Mouse (Mus musculus) embryonic facial prominence, embryonic 13.5 days (tissue): ENCODE data around the gene Mgll. TPM values are rescaled to one million over a fixed set of nuclear protein-coding genes. Genes with fewer than 3 reads are reported as not detected.

Experiments
- ATAC-seq: fragments of 200-750 bp; cut with Nextera tagmentation; 2 replicates; pipeline ENCODE4 v1.8.0; 2017; ENCODE audit warnings: low read depth; ENCODE audit not compliant: insufficient number of reproducible peaks, insufficient read depth, low FRiP score, low TSS enrichment
- H3K27ac ChIP-seq: fragments of 300-500 bp; sonication (generic); 2 replicates; pipeline ENCODE4 v1.5.1; 2015; ENCODE audit warnings: moderate library complexity, mild to moderate bottlenecking, inconsistent platforms
- H3K27me3 ChIP-seq: fragments of 300-500 bp; sonication (generic); 2 replicates; pipeline ENCODE4 v1.6.1; 2015; ENCODE audit warnings: mild to moderate bottlenecking, inconsistent platforms
- H3K36me3 ChIP-seq: fragments of 300-500 bp; sonication (generic); 2 replicates; pipeline ENCODE4 v1.6.1; 2015; ENCODE audit warnings: mild to moderate bottlenecking, inconsistent platforms
- H3K4me1 ChIP-seq: fragments of 300-500 bp; sonication (generic); 2 replicates; pipeline ENCODE4 v1.6.1; 2015; ENCODE audit warnings: inconsistent platforms
- H3K4me2 ChIP-seq: fragments of 300-500 bp; sonication (generic); 2 replicates; pipeline ENCODE4 v1.6.1; 2015; ENCODE audit warnings: moderate library complexity, mild to moderate bottlenecking, inconsistent platforms
- H3K4me3 ChIP-seq: fragments of 300-500 bp; sonication (generic); 2 replicates; pipeline ENCODE4 v1.5.1; 2015; ENCODE audit warnings: mild to moderate bottlenecking, inconsistent platforms
- H3K9ac ChIP-seq: fragments of 300-500 bp; sonication (generic); 2 replicates; pipeline ENCODE4 v1.6.1; 2015; ENCODE audit warnings: mild to moderate bottlenecking, inconsistent platforms
- H3K9me3 ChIP-seq: fragments of 300-500 bp; sonication (generic); 2 replicates; pipeline ENCODE4 v1.6.1; 2016; ENCODE audit warnings: inconsistent platforms
- WGBS: fragments of 180-500 bp; shearing (Covaris S2); methylation state at CpG from one replicate; pipeline ENCODE4 v1.1.7; 2015; ENCODE audit warnings: mixed read lengths; 5-methylcytosine and 5-hydroxymethylcytosine counted together
- polyA plus RNA-seq: library from polyadenylated mRNA; unstranded; fragments of >200 nt; fragmentation: Nextera tagmentation; extraction: Ambion mirVana; gene quantifications from 2 replicates; pipeline ENCODE4 v1.2.1, GENCODE M21; 2015

The Mgll gene
- polyA plus RNA-seq, 1 experiment from 2014 or later = 19.1 TPM

GRCm38 (mm10) chr6:88779755-88780154, 55.5 kb downstream of the Mgll start:
- Histone ChIP-seq H3K9ac (no peak overlapping the region), H3K36me3 (no peaks in the 10 kb centered on the region), H3K4me2 (no peak overlapping the region), H3K4me1 (peaks cover 47% of the 10 kb centered on the region), H3K27me3 (no peaks in the 10 kb centered on the region), H3K27ac (no peak overlapping the region), H3K9me3 (no peaks in the 10 kb centered on the region), H3K4me3 (no peak overlapping the region)
- ATAC-seq = no peak
- WGBS = 66% methylated on average over 5 of the region's 5 CpGs

DNA sequence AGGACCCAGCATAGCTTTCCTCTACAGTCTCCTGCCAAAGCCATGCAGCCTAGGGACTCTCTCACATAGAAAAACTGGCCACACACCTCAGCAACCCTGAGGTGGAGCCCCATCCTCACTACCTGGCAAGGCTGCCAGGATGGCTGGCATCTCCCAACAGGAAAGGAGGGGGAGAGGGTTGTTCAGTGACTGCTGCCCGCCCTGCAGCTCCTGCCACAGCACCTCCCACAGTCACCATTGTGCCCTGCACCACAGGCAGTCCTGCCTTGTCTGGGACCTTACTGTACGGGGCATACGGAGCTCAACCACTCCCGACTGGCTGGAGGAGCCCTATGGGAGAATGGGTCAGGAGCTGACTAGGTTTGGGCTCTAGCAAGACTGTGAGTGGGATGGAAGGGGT, 57.7 kb downstream of the Mgll start:
- no peak overlapping the region for H3K4me3 ChIP-seq
- no peaks in the 10 kb centered on the region for H3K9me3 ChIP-seq
- WGBS = 58% methylated on average over 4 of the region's 4 CpGs

GRCm38 (mm10) chr6:88782981-88783397, 58.8 kb downstream of the Mgll start:
- H3K36me3 ChIP-seq = no peaks in the 10 kb centered on the region
- 59% methylated on average over 4 of the region's 4 CpGs for WGBS
- ATAC-seq = no peak
- no peak overlapping the region for H3K4me3 ChIP-seq
- no peak overlapping the region for H3K4me2 ChIP-seq
- H3K9me3 ChIP-seq = no peaks in the 10 kb centered on the region
- H3K9ac ChIP-seq = no peak overlapping the region
- no peaks in the 10 kb centered on the region for H3K27me3 ChIP-seq
- H3K4me1 ChIP-seq = peaks cover 49% of the 10 kb centered on the region
- H3K27ac ChIP-seq = no peak overlapping the region

More for the DNA sequence above, 57.7 kb downstream of the Mgll start:
- Histone ChIP-seq H3K36me3 (no peaks in the 10 kb centered on the region), H3K4me1 (peaks cover 47% of the 10 kb centered on the region), H3K27ac (no peak overlapping the region), H3K4me2 (no peak overlapping the region), H3K27me3 (no peaks in the 10 kb centered on the region), H3K9ac (no peak overlapping the region)
- ATAC-seq = no peak

DNA sequence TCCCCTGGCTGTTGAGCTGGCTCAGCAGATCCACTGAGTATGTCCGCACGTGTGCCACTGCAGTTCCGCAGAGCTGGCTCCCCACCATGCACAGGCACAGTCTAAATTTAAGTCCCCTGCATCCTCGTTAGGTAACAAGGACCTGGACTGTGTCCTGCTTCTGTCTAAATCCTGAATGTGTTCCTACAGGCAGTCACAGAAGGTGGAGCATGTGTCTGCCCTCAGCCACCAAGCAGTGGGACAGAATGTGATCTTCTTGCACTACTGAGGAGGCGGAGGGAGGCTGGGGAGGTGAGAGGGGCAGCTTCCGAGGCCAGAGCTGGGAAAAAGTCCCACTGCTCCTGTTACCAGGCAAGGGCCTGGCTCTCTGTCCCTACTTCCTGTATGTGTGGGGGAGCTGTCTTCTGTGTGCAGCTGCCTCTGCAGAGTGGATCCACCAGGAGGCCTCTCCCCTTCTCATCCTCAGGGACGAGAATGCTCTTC, 60.5 kb downstream of the Mgll start:
- no peak; the same call in 1 of the 2 replicates for ATAC-seq
- 66% methylated on average over 7 of the region's 7 CpGs for WGBS
- no peak overlapping the region for H3K4me3 ChIP-seq
- no peaks in the 10 kb centered on the region for H3K27me3 ChIP-seq
- no peaks in the 10 kb centered on the region for H3K9me3 ChIP-seq
- peak overlapping the region; percentile 19 for H3K27ac ChIP-seq
- 0 out of 2 replicates have a peak overlapping the region, but pooled peaks have one; percentile 40 for H3K9ac ChIP-seq
- peaks cover 46% of the 10 kb centered on the region for H3K4me1 ChIP-seq
- H3K4me2 ChIP-seq = no peak overlapping the region
- no peaks in the 10 kb centered on the region for H3K36me3 ChIP-seq

DNA sequence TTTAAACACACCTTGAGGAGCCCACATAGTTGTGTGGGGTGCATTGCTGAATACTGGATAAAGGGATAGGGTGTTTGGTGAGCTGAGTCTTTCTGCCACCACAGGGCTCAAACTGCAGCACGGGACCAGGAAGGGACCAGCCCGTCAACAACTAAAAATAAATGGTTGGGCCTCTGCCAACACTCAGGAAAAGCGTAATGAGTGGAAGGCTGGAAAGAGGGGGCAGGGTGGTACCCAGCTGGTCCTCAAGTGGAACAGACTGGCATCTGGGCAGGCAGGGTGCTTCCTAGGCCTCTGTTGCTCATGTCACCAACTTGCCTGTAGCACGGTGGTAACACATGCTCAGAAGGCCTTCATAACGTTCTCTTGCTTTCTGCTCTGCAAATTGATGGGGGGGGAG, 61.1 kb downstream of the Mgll start:
- ATAC-seq = no peak
- Histone ChIP-seq H3K9ac (no peak overlapping the region), H3K9me3 (no peaks in the 10 kb centered on the region), H3K27me3 (no peaks in the 10 kb centered on the region), H3K4me2 (no peak overlapping the region), H3K4me1 (peaks cover 46% of the 10 kb centered on the region), H3K27ac (peak overlapping the region; percentile 19; the same call in 1 of the 2 replicates), H3K36me3 (no peaks in the 10 kb centered on the region), H3K4me3 (no peak overlapping the region)
- WGBS = 58% methylated on average over 5 of the region's 5 CpGs

GRCm38 (mm10) chr6:88785781-88786542, 61.8 kb downstream of the Mgll start:
- no peaks in the 10 kb centered on the region for H3K9me3 ChIP-seq
- ATAC-seq = no peak
- H3K27me3 ChIP-seq = no peaks in the 10 kb centered on the region
- H3K4me3 ChIP-seq = no peak overlapping the region
- 77% methylated on average over 10 of the region's 10 CpGs for WGBS
- peak overlapping the region; percentile 19; the same call in 1 of the 2 replicates for H3K27ac ChIP-seq
- no peaks in the 10 kb centered on the region for H3K36me3 ChIP-seq
- peaks cover 46% of the 10 kb centered on the region for H3K4me1 ChIP-seq
- no peak overlapping the region for H3K9ac ChIP-seq
- no peak overlapping the region for H3K4me2 ChIP-seq

DNA sequence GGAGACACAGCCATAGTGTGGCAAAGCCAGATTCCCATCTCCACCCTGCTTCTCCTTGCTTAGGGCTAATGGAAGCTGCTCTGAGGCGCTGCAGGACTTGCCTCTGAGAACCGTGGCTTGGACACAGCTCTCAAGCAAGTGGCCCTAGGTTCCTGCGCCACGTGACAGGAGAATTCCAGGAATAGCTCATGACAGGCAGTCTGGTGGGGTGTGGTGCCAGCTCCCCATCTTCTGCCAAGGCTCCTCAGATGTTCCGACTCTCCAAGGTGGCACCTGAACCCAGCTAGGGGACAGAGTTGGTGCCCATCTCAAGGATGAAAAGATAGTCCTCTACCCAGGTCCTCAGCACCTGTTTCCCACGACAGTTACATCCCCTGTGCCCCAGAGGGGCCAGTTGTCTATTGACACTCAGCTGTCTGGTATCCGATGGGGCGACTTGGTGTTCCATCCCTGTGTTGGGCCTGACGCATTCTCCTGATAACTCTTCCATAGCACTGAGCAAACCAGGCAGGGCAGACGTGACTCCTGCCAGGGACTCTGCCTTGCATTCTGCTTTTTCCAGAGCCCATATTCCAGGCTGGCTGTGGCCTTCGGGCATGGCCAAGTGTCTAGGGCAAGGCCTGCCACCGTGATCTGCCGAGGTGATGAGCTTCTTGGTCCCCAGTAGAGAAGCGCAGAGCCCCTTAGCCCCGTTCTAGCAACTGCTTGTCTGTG, 62.7 kb downstream of the Mgll start:
- no peak overlapping the region; the same call in 1 of the 2 replicates for H3K27ac ChIP-seq
- H3K4me2 ChIP-seq = no peak overlapping the region
- no peaks in the 10 kb centered on the region for H3K27me3 ChIP-seq
- ATAC-seq = no peak
- 0 out of 2 replicates have a peak overlapping the region, but pooled peaks have one; percentile 4 for H3K9ac ChIP-seq
- no peak overlapping the region for H3K4me3 ChIP-seq
- WGBS = 82% methylated on average over 15 of the region's 15 CpGs
- H3K9me3 ChIP-seq = no peaks in the 10 kb centered on the region
- H3K4me1 ChIP-seq = peaks cover 46% of the 10 kb centered on the region
- H3K36me3 ChIP-seq = no peaks in the 10 kb centered on the region

- Histone ChIP-seq H3K27me3 (no peaks in the 10 kb centered on the region), H3K4me1 (peaks cover 50% of the 10 kb centered on the region), H3K9me3 (no peaks in the 10 kb centered on the region), H3K27ac (peak overlapping the region; percentile 3; the same call in 1 of the 2 replicates), H3K36me3 (no peaks in the 10 kb centered on the region), H3K4me2 (no peak overlapping the region), H3K4me3 (no peak overlapping the region), H3K9ac (0 out of 2 replicates have a peak overlapping the region, but pooled peaks have one; percentile 4)
- ATAC-seq = no peak
- WGBS = 53% methylated on average over 14 of the region's 14 CpGs
These were observed 63.3 kb downstream of the Mgll start for GRCm38 (mm10) chr6:88787496-88787895.

DNA sequence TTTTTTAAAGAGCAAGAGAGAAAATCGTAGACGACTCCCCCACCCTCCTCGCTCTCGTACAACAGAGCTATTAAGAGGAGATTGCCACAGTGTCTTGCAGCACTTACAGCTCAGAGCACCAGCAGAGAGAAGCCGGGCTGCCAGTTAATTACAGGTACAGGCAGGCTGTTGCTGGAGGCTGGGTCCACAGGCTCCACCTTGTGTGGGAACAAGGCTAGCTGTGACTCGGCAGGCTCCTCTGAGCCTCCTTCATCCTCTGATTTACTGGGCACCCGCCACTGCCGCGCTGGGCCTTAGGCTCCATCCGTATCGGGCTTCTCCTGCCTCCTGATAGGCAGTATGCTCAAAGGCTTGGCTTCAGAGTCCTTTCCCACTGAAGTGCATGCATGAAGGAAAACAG, 64.0 kb downstream of the Mgll start:
- Histone ChIP-seq H3K27ac (no peak overlapping the region), H3K27me3 (no peaks in the 10 kb centered on the region), H3K9ac (no peak overlapping the region), H3K4me1 (peaks cover 53% of the 10 kb centered on the region), H3K36me3 (no peaks in the 10 kb centered on the region), H3K4me2 (no peak overlapping the region), H3K4me3 (no peak overlapping the region), H3K9me3 (no peaks in the 10 kb centered on the region)
- WGBS = 54% methylated on average over 11 of the region's 11 CpGs
- no peak for ATAC-seq

DNA sequence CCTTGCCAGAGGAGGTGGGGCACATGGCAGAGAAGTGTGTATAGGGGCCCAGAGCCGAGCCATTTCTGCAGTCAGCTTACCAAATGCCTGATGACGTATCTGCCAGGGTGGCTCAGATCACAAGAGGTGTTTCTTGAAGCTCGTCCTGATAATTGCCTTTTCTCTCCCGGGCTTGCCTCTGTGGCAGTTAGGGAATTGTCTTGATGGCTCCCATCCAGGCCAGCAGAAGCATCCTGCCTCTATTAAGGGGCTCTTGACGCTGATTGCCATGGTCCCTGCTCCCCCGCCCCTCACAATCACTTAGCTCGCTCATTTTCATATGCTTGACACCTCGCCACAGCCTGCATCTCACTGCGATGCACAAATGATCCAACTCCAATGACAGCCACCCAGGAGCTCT, 67.1 kb downstream of the Mgll start:
- Histone ChIP-seq H3K27me3 (no peaks in the 10 kb centered on the region), H3K9ac (no peak overlapping the region), H3K36me3 (no peaks in the 10 kb centered on the region), H3K4me1 (peaks cover 35% of the 10 kb centered on the region), H3K4me3 (no peak overlapping the region), H3K9me3 (no peaks in the 10 kb centered on the region), H3K4me2 (no peak overlapping the region), H3K27ac (no peak overlapping the region)
- 62% methylated on average over 9 of the region's 9 CpGs for WGBS
- no peak for ATAC-seq

GRCm38 (mm10) chr6:88792147-88792691, 68.0 kb downstream of the Mgll start:
- ATAC-seq = no peak
- 45% methylated on average over 7 of the region's 7 CpGs for whole genome bisulfite sequencing

More at GRCm38 (mm10) chr6:88792147-88792691, 68.0 kb downstream of the Mgll start:
- H3K4me3 ChIP-seq = no peak overlapping the region
- 0 out of 2 replicates have a peak overlapping the region, but pooled peaks have one; percentile 46 for H3K9ac ChIP-seq
- H3K27me3 ChIP-seq = no peaks in the 10 kb centered on the region
- peaks cover 31% of the 10 kb centered on the region for H3K4me1 ChIP-seq
- H3K9me3 ChIP-seq = no peaks in the 10 kb centered on the region
- no peak overlapping the region for H3K4me2 ChIP-seq
- H3K36me3 ChIP-seq = no peaks in the 10 kb centered on the region
- H3K27ac ChIP-seq = no peak overlapping the region
